Mouse (Mus musculus) liver, embryonic 14.5 days (tissue): ENCODE measurements at regions not wholly inside any gene's neighbourhood (a gene's known extent, or its start where the extent isn't known, plus 50 kb on each side); places are given as distances from the start of the nearest gene placed in this dataset.

Experiments used
- CTCF ChIP-seq: IDR thresholded peaks from 2 replicates; pipeline ENCODE4 v1.5.1; 2016; ENCODE audit warnings: antibody characterized with exemption, low read depth, control low read depth
- EP300 ChIP-seq: IDR thresholded peaks from 2 replicates; pipeline ENCODE4 v1.6.1; 2016; ENCODE audit warnings: antibody characterized with exemption, low read depth

- no peak for TF ChIP-seq CTCF
- TF ChIP-seq EP300 = no peak
These were observed 185.0 kb upstream of the Sox2 start for GRCm38 (mm10) chr3:34465040-34465831.
